Mouse (Mus musculus) c-Kit-negative CD71-positive TER-119-positive erythroid progenitor cells, embryonic 14.5 days (primary cell): ENCODE results near the gene Fam8a1.

Source experiments
- DNase-seq: peaks from one replicate; pipeline ENCODE4 v3.0.0-alpha.2; 2013; ENCODE audit warnings: low read depth, low spot score

Gene Fam8a1

DNA sequence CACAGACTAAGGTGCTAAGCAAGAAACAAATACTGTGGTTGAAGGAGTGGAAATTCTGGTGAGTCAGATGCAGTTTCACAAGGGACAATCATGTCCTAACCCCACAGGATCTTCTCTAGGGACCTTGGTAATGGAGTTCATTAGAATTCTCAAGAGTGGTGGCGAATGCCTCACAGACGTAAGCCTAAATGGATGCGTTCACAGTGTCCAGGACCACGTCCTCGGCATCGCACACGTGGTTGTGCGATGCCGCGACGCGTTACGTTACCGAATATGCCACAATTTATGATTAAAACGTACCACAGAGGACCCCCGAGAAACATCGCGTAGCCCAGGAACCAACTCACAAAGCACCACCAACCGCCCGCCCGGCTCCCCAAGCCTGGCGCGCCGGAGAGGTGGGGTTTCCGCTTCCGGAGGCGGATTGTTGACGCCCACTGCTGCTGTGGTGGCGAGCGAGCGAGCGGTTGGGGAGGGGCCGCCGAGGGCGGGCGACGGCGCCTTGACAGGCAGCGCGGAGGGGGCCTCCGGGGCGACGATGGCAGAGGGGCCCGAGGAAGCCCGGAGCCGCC lies at the start of gene Fam8a1:
TSS of gene Fam8a1 (plus strand) at position 475 of the 572 bp plus-strand sequence.
- DNase-seq, result peak; percentile 78

DNA sequence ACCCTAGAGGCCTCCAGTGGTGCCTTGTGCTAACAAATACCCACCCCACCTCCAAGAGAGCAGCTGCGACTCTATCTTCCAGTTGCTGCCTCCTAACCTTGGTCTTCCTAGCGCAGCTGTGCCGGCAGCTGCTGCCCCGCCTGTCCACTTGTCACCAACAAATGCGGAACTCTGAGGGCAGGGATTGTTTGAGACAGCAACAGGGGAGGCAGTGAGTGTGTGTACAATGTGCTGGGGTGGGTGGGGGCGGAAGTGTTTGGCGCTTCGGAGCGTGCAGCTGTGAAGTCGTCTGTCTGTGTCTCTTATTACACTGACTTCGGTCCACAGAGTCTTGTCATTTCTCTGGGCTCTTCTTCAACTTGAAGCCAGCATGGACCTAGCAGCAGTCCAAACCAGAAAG lies 49.7 kb upstream of the Fam8a1 start:
- DNase-seq, result no peak

DNA sequence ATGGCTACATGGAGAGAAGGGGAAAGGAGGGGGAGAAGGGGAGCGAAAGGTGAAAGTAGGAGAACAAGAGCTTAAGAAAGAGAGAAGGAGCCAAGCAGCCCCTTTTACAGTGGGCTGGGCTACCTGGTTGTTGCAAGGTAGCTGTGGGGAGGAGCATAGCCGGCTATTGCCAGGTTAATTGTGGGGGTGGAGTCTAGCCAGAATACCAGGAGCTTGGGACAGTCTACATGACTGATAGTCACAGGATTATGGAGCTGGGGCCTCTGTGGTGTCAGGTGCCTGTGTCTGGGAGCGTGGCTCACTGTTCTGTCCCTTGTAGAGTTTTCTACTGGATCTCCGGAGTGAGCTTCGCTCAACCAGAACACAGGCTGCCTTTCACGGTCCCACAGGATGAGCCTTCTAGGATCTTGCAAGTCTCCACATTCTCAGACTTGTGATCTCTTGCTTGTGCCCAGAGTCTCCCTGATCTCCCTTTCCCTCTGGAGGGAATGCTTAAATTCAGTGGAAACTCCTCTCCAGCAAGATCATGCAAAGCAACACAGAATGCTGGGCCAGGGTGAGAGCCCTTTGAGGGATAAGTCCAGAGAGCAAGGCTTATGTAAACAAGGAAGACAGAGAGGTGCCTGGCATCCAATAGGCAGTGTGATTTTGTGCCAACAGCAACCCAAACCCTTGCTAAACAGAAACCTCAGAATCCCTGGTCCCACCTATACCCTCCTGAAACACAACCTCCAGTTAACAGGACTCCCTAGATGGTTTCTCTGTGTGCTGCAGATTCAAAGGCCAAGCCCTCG lies 48.2 kb upstream of the Fam8a1 start:
- no peak for DNase-seq

DNA sequence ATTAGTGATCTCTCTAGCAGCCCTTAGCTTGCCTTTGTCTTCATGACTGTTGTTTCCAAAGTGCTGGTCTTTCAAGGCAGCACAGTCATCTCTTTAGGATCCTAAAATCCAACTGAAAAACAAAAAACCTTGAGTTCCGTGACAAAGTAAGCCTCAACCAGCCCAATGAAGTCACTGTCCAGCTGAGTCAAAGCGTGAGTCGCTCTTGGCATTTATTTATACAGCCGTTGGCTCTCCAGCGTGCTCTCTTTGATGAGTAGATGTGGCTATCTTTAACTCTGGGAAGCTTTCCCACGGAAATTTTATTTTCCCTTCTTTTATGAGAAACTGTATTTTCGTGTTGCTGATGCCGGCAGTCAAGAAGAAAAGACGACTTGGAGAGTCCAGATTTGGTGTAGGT lies 42.7 kb upstream of the Fam8a1 start:
- no peak for DNase-seq

DNA sequence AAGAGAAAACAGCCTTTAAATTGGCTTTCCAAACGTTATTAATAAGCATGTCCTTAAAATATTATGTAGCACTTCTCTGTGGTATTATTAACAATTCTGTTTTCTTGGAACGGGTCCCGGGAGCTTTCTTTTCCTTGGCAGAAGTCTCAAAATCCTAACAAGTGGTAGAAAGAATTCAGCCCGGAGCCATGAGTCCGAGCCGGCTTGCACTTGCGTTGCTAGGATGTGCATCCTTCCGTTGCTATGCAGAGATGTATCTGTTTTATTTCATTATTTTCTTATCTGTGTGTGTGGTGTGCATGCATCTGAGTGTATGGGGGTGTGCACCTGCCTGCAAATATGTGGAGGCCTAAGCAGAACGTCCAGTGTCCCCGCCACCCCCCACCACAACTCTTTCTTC lies 41.5 kb upstream of the Fam8a1 start:
- DNase-seq, result no peak

DNA sequence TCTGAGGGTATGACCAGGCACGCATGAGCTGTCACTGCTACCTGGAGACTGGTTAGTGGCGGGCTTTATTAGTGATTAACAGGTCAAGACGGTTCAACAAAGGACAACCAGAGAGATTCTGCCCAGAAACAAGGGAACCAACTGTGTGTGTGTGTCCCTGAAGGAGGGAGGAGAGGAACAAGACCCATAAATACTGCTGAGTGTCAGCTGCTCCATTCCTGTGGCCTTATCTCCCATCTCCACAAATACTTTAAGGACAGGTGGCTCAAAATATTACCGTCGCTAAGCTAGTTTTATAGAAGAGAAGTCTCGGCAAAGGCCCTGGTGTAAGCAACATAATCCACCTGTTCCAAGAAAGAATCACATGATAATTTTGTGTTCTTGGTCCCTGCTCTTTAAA lies 39.9 kb upstream of the Fam8a1 start:
- no peak for DNase-seq

DNA sequence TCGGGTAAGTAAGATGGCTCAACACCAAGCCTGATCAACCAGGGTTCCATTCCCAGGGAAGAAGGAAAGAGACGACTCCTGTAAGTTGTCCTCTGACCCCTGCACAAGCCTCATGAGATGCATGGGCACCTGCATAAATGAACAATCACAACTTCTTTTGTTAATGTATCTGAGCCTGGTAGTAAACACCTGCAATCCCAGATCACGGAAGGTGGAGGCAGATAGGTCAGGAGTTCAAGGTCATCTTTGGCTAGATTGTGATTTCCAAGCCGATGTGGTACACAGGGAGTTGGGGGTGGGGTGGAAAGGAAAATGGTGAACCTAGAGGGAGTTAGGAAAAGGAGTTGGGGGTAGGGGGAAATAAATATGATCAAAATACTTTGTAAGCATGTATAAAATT lies 36.5 kb upstream of the Fam8a1 start:
- DNase-seq, result no peak

DNA sequence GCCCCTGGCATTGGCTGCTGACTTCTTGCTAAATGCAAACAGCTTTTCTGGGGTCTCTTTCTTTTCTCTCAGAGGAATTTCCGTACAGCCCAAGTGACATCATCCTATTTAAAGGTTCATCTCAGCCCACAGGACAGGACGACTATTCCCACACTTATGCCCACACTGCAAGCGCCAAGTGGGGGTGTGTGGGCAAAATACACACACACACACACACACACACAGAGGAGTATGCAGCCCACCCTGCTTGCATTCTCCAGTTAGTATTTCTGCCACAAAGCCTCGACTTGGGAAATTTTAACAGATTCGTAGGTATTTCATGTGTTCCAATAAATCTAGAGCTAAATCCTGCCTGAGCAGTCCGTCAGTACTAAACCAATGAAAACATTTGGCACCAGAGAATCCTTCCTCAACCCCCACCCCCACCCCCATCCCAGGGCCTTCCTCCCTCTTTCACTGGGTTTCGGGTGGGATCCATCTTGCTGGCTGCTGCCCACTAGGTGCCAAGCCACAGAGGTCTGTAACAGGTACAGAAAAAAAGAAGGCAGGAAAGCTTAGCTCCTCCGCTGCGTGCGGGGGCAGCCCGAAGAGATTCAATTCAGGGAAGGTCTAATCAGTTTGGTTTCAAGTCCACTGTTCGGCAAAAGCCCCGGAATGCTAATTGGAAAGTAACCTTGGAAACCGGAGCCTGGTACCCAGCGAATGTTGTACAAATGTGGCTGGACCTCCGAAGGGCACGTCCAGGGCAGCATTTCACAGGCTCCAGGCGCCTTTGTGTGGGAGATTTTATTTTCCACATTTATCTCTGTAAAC lies 35.8 kb upstream of the Fam8a1 start:
- DNase-seq, result no peak

DNA sequence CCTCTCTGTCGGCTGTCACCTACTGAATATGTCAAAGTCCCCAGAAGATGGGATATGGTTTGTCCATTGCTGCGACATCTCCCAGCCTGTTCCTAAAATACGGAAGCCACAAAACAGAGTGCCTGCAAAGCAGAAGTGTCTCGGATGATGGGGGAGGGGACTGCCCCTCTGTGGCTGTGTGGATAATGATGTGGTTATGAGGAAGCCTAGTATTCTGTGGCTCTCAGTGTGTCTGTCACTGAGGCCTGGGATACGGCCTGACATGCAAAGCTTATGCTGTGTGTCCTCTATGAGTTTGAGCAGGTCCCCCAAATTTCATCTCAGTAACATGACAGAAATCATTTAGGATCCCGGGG lies 35.2 kb upstream of the Fam8a1 start:
- no peak for DNase-seq

DNA sequence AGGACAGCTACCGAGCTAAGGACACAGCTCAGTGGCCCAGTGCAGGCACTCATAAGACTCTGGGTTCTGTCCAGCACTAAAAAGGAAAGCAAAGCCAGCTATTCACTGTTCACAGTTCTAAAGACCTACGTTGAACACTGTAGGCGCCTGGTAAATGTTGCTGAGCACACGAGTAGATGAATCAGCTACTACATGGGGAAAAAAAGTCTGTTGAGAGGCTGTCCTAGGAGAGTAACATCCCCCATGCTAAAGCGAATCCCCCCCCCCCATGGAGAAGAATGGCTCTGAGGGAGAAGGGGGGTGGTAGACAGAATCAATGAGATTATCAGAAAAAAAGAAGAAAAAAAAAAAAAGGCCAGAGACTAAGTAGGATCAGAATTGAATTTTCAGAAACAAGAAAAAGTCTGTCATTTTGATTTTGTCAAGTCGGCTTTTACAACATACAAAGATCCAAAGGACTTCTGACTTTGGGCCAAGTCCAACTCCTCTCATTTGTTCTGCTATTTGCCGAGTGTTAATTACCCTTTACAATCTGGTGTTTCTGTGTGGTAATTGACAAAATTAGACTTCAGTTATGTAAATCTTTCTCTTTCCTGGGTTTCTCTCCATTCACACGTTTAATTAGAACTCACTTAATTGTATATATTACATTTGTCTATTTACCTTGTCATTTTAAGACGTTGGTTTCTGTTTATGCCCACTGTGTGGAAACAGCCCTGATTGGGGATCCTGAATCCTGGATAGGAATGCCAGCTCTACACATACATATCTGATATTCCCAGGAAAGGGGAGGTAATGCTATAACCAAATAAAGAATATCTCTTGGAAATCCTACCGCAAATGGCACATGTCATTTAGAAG lies 28.5 kb upstream of the Fam8a1 start:
- no peak for DNase-seq

DNA sequence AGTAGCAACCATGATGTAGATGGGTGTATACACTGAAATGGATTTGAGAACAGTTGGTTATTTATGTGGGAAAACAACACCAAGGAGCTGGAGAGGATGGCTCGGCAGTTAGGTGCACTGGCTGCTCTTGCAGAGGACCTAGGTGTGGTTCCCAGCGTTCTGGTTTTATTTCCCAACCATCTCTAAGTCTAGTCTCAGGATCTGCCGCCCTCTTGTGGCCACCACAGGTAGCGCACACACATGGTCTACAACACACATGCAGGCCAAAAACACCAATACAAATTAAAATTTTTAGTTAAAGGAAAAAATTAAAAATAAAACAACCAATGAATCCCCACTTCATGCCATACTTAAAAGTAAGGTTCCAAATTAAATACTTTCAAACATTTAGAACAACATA lies 27.0 kb upstream of the Fam8a1 start:
- DNase-seq, result peak; percentile 5

DNA sequence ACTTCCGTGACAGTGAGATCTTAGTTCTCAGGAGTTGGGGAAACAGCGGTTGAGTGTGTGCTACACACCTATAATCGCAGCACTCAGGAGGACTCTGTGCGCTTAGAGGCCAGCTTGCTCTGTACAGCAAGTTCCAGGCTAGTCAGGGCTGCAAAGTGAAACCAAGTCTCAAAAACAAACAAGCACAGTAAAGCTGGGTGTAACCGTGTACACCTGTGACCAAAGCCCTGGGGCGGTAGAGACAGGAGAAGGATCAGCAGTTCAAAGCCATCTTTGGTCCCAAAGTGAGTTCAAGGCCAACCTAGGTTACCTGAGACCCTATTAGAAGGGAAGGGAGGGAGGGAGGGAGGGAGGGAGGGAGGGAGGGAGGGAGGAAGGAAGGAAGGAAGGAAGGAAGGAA lies 25.1 kb upstream of the Fam8a1 start:
- no peak for DNase-seq

DNA sequence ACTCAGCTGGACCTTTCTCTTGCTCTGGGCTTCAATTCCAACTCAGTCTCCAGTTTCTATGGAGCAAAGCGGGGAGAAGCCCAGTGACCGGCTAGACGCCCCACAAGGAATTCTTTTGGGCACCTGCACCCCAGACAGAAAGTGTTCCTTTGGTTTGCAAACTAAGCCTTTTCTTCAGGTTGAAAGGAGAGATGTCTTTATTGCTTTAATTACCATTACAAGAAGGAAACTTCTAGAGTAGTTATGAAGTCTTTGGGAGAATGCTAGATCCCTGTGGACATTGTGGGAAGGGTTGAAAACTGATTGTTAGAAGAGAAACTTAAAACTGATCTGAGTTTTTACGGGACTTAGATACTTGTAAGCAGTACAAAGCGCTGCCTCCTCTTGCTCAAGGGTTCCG lies 23.8 kb upstream of the Fam8a1 start:
- DNase-seq, result no peak

DNA sequence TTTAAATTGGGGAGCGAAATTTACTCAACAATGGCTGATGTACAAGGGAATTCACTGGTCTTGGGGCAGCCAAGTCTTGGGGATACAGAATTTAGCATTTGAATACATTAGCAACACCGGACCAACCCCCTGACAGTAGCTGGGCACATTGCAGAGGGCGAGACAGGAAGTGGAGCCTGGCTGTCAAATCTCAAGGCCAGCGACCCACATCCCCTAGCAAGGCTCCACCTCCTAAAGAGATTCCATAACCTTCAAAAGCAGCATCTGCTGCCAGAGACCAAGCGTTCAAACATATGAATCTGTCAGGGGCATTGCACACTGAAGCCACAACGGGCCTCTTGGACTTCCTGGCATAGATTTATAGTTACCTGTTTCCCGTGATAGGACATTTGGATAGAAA lies 17.5 kb upstream of the Fam8a1 start:
- no peak for DNase-seq

DNA sequence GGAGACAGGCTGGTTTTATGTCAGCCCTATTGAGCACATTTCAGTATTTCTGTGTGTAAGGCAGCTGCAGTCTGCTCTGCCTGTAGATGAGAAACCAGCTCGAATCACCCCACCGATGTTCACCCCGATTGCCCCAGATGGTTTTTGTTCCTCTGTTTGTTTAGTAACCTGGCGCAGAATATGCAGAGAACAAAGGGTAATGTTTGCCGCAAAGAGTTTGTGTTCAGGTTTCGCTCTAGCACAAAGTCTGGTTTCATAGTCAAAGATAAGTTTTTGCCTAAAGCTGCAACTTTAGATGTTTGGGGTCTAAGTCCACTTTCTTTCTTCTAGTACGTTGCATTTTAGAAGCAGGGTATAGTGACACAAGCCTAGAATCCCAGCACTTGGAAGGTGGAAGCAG lies 16.7 kb upstream of the Fam8a1 start:
- no peak for DNase-seq

DNA sequence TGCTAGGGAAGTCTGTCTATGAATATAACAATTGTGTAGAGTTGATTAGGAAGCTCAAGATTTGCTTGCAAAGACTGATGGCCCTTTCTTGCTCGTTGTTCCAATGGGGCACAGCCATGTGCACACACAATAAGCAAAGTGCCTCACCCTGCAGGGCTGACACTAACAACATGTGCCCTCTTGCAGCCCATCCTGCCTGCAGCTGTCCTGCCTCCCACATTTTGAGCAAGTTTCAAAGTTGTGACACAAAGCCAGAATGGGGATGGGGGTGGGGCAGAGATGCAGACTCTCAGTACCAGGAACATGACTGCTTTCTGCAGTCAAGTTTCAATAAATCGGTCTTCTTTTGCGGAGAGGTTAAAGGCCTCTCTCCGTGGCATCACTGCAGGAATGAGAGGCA lies 15.7 kb upstream of the Fam8a1 start:
- no peak for DNase-seq

DNA sequence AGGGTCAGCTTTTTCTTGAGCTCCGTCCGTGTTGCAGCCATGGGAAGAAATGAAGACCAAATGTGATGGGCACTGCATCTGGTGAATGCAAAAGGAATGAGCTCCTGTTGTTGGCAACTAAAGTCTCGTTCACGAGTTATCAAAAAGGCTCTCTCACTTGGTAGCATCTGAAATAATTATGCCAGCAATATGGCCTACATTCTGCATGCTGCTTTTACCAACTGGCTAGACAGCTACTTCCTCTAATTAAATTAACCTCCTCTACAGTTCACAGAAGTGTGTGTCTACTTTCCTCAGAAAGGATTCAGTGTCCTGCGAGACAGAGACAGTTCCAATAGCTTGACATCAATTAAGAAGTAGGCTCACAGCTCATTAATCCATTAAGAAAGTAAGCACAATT lies 14.8 kb upstream of the Fam8a1 start:
- no peak for DNase-seq

DNA sequence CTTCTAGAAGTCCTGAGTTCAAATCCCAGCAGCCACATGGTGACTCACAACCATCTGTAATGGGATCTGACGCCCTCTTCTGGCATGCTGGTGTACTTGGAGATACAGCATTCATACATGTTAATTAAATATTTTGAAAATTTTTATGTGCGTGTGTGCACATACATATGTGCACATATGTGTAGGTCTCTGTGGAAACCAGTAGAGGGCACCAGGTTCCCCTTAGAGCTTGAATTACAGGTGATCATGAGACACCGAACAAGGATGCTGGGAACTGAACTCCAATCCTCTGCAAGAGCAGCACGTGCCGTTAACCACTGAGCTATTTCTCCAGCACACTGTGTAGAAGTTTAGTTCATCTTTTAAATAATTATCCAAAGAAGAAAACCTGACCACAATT lies 10.1 kb upstream of the Fam8a1 start:
- no peak for DNase-seq

DNA sequence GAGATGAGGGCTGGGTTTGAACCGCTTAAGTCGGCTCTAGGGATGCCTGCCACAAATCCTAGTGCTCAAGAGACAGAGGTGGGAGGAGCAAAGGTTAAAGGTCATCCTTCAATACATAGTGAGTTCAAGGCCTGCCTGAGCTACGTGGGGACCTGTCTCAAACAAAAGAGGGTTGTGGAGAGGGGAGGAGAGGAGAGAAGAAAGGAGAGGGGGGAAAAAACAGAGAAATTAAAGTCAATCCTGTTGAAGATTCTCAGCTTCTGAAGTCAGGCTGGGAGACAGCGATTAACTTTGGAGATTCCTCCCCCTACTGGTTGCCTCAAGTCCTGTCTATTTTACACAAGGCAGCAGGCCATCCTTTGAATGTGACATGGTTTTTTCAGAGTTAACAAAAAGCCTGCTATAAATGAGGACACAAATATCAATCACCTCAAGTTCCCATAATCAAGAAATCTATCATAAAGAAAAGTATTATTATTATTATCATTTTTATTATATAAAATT lies 5.8 kb upstream of the Fam8a1 start:
- no peak for DNase-seq

DNA sequence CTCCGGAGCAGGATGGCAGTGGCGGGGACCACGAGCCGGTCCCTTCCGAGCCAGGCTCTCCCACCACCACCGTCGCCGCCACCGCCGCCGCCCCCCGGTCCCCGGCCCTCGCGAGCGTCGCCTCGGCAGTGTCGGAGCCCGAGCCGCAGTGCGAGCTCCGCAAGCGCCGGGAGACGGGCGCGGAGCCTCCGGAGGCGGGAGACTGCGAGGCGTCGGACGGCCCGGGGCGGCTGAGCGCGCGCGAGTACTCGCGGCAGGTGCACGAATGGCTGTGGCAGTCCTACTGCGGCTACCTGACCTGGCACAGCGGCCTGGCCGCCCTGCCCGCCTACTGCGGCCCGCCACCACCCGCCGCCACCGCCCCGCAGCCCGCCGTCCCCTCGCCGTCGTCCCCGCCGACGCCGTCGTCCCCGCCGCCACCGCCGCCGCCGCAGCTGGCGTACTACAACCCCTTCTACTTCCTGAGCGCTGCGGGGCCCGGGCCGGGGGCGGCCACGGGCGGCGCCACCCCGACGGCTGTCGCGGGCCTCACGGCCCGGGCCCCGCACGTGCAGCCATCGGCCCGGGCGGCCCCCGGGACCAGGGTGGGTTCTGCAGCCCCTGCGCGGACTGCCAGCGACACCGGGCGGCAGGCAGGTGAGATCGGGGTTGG lies 424 bp downstream of the Fam8a1 start:
- no peak for DNase-seq

DNA sequence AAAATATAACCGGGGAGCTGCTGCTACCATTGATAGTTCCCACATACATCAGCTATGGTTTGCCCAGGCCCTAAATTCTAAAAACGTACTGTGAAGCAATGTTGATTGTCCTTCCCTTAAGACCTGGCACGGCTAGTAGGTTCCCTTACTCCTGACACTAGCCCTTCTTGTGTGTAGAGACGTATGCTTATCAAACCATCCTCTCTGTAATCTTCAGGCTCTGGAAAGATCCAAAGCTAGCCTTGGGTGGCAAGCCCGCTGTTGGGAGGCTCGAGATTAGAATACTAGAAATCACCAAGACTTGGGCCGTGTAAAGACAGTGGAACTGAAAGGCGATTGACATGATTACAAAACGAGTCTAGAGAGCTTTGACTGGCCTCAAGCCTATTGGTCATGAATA lies 1.2 kb downstream of the Fam8a1 start:
- no peak for DNase-seq
